Mouse (Mus musculus) megakaryocyte-erythroid progenitor cell, adult 5-6 weeks (primary cell): ENCODE data around the gene Slc25a4. TPM values are rescaled to one million over a fixed set of nuclear protein-coding genes. Genes with fewer than 3 reads are reported as not detected.

Source experiments
- ATAC-seq: replicated peaks from 2 replicates; pipeline ENCODE4 v1.8.0; 2016; ENCODE audit warnings: mild to moderate bottlenecking, inconsistent platforms; ENCODE audit not compliant: severe bottlenecking, poor library complexity, low FRiP score, low TSS enrichment
- total RNA-seq, 2 experiments: library from RNA; stranded (forward) in 1 of 2; stranded (reverse) in 1 of 2; fragments of 200-1000, 215-1000 nt in 1 of 2; fragments of >200 nt in 1 of 2; fragmentation: Nextera tagmentation in 1 of 2; gene quantifications; 2 replicates each; pipeline ENCODE4 v1.2.3; 2014 to 2017

Gene Slc25a4
- total RNA-seq, 2 experiments from 2014 or later: 73.7 to 140 TPM

- no peak for ATAC-seq
Observed at GRCm38 (mm10) chr8:46208354-46208753, 2.7 kb downstream of the Slc25a4 start.

- ATAC-seq: no peak
Observed at GRCm38 (mm10) chr8:46206107-46206506, 5.0 kb downstream of the Slc25a4 start.

DNA sequence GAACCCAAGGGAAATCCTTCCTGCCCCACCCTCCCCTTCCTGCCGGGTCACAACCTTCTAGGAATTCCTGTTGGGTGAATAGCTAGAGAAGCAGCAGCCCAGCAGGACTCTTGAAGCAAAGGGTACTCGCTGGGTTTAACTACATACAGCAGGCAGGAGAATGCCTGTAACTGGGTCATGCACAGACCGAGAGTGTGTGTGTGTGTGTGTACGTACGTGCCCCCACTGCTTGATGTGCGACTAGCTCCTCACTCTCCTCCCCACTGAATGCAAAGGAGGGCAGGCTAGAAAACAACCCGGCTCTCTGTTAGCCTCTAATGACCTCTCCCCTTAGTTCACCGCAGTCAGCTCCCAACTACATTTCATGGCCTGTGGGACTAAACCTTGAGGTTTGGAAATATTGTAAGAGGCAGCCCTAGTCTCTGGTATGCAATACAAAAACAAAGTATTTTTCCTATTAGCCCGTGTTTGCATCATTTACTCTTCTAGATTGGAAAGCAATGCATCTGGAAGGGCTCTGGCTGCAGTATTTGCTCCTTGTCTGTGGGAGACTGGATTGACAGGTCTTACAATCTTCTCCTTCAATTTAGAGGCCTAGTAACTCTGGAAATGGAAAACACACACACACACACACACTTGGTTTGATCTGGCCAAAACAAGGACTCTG, 6.0 kb downstream of the Slc25a4 start:
- ATAC-seq: no peak

DNA sequence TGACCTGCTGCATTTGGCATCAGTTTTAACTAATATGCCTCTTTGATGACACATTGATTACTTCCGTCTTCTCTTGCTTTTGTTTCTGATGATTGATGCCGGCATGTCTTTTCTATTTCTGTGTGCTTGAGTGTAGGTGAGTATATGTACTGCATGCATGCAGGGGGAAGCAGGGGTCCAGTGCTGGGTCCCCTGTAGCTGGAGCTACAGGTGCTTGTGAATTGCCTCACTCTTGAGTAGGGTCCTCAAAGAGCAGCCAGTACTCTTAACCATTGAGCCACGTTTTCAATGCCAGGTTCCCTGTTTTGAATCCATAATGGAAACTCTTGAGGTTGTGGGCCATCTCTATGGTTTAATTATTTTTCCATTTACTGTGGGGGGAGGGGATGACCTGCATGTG, 6.8 kb downstream of the Slc25a4 start:
- no peak for ATAC-seq

GRCm38 (mm10) chr8:46202350-46202749, 8.7 kb downstream of the Slc25a4 start:
- ATAC-seq: peak; percentile 61; the same call in 1 of the 2 replicates

DNA sequence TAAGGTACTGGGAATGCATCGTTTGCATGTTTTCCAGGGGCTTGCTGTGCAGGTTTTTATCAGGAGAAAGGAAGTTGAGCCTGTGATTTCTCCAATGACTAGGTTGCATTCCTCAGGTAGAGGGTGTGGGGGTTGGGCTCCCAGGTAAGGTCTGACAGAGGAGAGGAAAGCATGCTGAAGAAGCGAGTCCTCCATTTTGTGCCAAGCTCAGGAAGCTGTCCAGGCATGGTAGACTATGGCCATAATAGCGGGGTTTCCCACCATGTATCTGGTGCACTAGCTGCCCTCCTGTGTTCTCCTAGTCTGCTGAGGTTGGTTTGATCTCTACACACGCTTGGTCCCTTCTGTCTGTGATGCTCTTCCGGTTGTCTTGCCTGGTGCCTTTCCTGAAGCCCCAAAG, 13.4 kb downstream of the Slc25a4 start:
- no peak for ATAC-seq

DNA sequence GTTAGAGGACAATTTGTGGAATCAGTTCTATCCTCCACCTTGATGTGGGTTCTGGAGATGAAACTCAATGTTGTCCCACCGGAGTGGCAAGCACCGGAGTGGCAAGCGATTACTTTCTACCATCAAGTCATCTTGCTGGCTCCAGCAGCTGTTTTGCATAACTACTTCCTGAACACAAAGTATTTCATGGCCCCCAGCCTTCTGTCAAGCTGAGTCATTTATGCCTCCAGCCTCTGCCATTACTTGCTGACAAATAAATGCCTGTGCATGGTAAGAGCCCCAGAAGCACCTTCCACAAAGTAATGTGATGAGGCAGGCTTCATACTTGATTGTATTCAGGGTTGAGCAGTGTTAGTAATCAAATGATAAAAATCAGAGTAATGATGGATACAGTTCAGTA, 14.2 kb downstream of the Slc25a4 start:
- no peak for ATAC-seq

- no peak for ATAC-seq
Observed at GRCm38 (mm10) chr8:46193100-46193499, 18.0 kb downstream of the Slc25a4 start.

DNA sequence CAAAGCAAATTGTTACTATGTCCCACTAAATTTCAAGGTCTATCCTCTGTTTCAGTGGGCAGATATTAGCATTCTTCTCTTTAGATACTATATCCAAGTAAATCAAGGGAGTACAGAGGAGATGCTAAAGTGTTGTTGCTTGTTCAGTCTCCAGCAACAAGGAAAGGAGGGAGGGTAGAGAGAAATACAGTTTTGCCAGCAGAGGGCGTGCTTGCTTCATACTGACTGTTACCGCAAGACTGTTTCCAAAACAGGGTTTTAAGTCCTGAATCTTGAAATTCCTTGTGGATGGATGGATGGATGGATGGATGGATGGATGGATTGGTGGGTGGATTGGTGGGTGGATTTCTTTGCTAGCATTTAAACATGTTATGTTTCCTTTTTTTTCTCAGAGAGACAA, 25.7 kb downstream of the Slc25a4 start:
- ATAC-seq: peak; percentile 73; the same call in 1 of the 2 replicates

GRCm38 (mm10) chr8:46180136-46180535, 30.9 kb downstream of the Slc25a4 start:
- ATAC-seq: no peak

DNA sequence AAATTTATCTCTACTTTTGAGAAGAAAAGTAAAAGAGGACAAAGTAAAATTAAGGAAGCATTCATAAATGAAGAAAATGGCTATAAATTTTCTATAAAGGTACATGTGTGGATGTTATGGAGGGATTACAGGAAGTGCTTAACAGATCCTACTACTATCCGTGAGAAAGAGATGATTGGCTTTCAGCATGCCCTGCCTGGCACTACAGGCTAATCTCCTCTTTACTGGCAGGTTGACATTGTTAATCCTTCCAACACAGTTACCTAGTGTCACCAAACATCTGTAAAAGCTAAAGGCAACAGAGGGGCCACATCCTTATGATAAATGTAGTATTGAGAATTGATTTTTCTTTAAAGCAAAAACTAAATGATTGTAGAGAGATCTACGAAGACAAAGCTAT, 37.4 kb downstream of the Slc25a4 start:
- ATAC-seq: peak; percentile 59

- no peak; the same call in 1 of the 2 replicates for ATAC-seq
Observed at GRCm38 (mm10) chr8:46163870-46164190, 47.3 kb downstream of the Slc25a4 start.

DNA sequence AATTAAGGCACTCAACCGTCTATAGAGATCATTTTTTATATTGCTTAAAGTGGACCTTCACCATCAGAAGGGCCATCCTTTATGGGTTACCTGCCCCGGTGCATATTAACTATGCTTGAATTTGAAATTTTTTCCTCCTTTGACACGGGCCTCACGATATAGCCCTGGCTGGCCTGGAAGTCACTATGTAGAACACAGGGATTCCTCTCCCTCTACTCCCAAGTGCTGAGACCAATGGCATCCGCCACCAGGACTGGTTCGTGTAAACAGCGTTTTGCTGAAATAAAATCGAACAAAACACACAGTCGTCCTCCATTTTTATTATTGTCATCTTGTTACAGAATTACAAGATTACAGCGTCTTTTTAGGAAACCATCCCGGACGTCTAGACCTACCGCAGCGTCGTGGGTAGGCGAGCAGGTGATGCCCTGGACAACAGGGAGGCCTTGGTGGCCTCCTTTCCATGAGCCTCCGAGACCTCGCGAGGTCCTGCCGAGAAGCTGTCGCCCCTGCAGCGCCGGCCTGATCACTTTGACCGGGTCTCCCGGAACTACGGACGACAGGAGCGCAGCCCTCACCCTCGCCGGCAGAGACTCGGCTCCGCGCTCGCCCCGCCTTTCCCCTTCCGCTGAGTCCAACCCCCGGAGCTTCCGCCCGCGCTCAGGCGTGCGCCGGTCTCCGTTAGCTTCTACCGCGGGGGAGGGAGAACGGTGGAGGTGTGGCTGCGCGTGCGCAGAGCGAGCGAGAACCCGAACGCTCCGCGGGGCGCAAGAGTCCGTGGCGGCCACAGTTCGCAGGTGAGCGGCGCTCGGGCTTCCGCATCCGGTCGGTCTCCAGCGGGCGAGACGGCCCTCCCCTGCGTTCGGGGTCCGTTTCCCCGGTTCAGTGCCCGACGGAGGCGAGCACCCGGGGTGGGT, 47.9 kb downstream of the Slc25a4 start:
- ATAC-seq: peak; percentile 99

Other genes starting within 250 kb of the Slc25a4 start
- gene 1700029J07Rik, start 236.0 kb downstream of the Slc25a4 start, total RNA-seq (2014; fragmentation: Nextera tagmentation): 1.6 and 3.2 TPM in 2 replicates
- gene 1700029J07Rik, start 236.0 kb downstream of the Slc25a4 start, total RNA-seq (2017): 0.08 and 3.5 TPM in 2 replicates
- gene Ufsp2, start 235.8 kb downstream of the Slc25a4 start, total RNA-seq (2014; fragmentation: Nextera tagmentation): 40.9 and 41.1 TPM in 2 replicates
- gene Ufsp2, start 235.8 kb downstream of the Slc25a4 start, total RNA-seq (2017): 72.1 and 82.1 TPM in 2 replicates
- gene Lrp2bp, start 212.0 kb downstream of the Slc25a4 start, total RNA-seq (2014; fragmentation: Nextera tagmentation): 0.66 TPM in 1 of 2 replicates, not detected in the other
- gene Lrp2bp, start 212.0 kb downstream of the Slc25a4 start, total RNA-seq (2017): not detected in 2 replicates
- gene Ankrd37, start 205.6 kb downstream of the Slc25a4 start, total RNA-seq (2014; fragmentation: Nextera tagmentation): 0.79 TPM in 1 of 2 replicates, not detected in the other
- gene Ankrd37, start 205.6 kb downstream of the Slc25a4 start, total RNA-seq (2017): 2.3 and 8.4 TPM in 2 replicates
- gene Cfap97, start 59.5 kb downstream of the Slc25a4 start, total RNA-seq (2014; fragmentation: Nextera tagmentation): 20.9 and 28.4 TPM in 2 replicates
- 23.3 and 45.9 TPM in 2 replicates for gene Cfap97, start 59.5 kb downstream of the Slc25a4 start, total RNA-seq (2017)
- 8.5 and 15.4 TPM in 2 replicates for gene Snx25, start 59.1 kb downstream of the Slc25a4 start, total RNA-seq (2014; fragmentation: Nextera tagmentation)
- 15.5 and 25.4 TPM in 2 replicates for gene Snx25, start 59.1 kb downstream of the Slc25a4 start, total RNA-seq (2017)
- not detected in 2 replicates for gene Helt, start 83.4 kb upstream of the Slc25a4 start, total RNA-seq (2014; fragmentation: Nextera tagmentation)
- not detected in 2 replicates for gene Helt, start 83.4 kb upstream of the Slc25a4 start, total RNA-seq (2017)